Mouse (Mus musculus) embryonic stem cell, embryonic (primary cell): ENCODE results near the gene Pm20d2.

ENCODE experiments used
- CTCF ChIA-PET, 4 experiments: fragments of 300-600 bp in 2 of 4; fragments of 350-600 bp in 2 of 4; sonication (Branson Sonifier 250); formaldehyde crosslinking; loops; one replicate each; lab custom pipeline; 2022; ENCODE audit warnings: inconsistent platforms in 2 of 4; lab: Charles Lee
- POLR2A ChIA-PET, 4 experiments: fragments of 300-600 bp in 2 of 4; fragments of 350-600 bp in 2 of 4; sonication (Branson Sonifier 250); formaldehyde crosslinking; loops; one replicate each; lab custom pipeline; 2022; ENCODE audit warnings: antibody characterized with exemption in 4 of 4, inconsistent platforms in 1 of 4; lab: Charles Lee

The Pm20d2 gene

GRCm38 (mm10) chr4:33149150-33149549 lies 40.4 kb downstream of the Pm20d2 start:
- ChIA-PET CTCF (interaction anchor here in 3 of 4 experiments (0.5 to 1.8 kb wide), 9 partner anchors 25 to 164 kb away, joined by 3 to 9 read pairs (median 3); no protein-coding TSS in a partner anchor), POLR2A (interaction anchor here in 3 of 4 experiments (0.6 to 1.4 kb wide), 6 partner anchors 10 to 161 kb away, joined by 3 to 4 read pairs (median 4); partner anchors contain the start of gene Rngtt (in 1 of the 3))

DNA sequence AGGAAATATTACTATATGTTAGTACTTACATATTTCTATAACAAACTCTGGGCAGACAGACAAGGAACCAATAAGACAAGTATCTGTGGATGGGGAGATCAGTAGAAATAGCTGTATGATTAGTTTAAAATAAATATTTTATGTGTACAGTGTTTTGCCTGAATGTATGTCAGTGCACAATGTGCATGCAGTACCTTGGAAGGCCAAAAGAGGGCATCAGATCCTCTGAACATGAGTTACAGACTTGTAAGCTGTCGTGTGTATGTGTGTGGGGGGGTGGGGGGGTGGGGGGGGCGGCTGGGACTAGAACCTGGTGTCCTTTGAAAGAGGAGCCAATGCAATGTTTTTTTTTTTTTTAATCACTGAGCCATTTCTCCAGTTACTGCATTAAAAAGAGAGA lies 41.7 kb downstream of the Pm20d2 start:
- CTCF ChIA-PET: interaction anchor here (0.6 to 1.8 kb wide), 19 partner anchors 9 to 149 kb away, joined by 3 to 14 read pairs (median 4); partner anchors contain the start of gene Pm20d2 (in 1 of the 4)

DNA sequence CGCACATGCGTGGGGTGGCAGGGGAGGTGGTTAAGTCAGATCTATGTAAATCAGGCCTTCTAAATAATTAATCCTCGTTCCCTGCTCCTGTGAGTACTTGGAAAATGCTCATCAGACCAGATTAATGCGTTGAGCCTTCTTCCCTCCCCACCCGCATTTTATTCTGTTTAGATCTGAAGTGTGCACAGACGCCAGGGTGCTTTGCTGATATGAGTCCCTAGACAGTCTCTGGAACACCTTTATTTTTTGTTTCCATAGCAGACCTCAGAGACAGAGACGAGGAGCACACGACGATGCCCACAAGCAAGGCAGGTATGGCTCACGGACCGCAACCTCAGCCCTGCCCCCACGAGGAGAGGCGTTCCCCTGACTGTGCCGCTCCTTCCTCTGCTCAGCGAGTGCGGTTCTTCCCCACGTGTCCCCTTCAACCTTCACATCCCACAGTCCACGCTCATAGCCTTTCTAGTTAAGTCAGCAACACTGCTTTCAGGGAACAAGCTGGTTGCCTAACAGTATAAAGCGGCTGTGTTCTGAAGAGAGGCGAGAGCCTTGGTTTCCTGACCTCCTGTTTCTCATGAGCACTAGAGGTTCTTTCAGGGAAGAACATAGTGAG lies 42.8 kb downstream of the Pm20d2 start:
- ChIA-PET CTCF (interaction anchor here in 1 of 4 experiments (1.7 kb wide), 1 partner anchor 31 kb away, joined by 5 read pairs; no protein-coding TSS in a partner anchor), POLR2A (no interaction called here)

More for the DNA sequence above, 41.7 kb downstream of the Pm20d2 start:
- POLR2A ChIA-PET: interaction anchor here in 2 of 4 experiments (0.7 to 1.3 kb wide), 4 partner anchors 11 to 55 kb away, joined by 3 to 4 read pairs (median 3); no protein-coding TSS in a partner anchor

DNA sequence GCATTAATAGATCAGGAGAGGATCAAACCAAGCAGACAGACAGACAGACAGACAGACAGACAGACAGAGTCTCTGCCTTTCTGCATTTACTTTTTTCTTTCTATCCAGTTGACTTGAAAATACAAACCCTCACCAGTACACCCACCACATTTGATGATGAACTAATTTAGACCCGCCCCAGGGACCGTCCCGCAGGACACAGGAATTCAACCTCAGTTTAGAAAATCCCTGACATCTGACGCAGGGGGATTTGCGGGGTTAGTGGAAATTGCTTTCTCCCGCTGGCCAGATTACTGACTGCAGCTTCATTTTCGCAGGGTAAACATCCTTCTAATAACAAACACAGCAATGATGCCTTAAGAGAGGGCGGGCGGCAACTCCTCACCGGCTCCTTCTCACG lies 57.3 kb downstream of the Pm20d2 start, which contains the start of gene Gabrr1:
Gene Gabrr1, plus strand, starts transcription at position 301 of the 400 bp plus-strand sequence.
- ChIA-PET POLR2A (interaction anchor here in 1 of 4 experiments (0.5 to 0.7 kb wide), 2 partner anchors 164 to 516 kb away, joined by 3 read pairs; no protein-coding TSS in a partner anchor), CTCF (no interaction called here)

DNA sequence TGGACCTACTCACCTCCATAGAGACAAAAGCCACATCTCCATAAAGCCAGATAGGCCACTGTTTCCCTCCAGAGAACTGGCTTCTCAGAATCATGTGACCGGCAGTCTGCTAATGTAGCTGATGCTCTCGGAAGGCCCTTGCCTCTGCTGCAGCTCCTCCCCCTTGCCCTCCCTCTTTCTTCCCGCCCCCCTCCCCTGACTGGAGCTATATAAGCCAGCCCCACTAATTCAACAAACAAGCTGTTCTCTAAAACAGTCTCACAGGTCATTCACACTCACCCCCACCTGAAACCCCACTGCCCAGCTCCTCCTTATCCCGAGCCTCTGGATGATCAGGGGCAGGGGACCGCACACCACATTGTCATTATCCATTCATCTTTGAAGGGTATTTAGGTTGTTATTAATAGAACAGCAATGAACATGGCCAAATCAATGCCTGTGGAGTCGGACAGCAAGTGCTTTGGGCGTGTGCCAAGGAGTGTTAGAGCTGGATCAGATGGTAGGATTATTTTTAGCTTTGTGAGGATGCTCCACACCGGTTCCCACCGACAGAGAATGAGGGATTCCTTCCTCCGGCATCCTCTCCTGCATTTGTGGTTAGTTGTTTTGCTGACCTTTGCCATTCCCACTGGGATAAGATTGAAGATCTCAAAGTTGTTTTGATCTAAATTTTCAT lies 64.0 kb downstream of the Pm20d2 start:
- ChIA-PET CTCF (interaction anchor here in 3 of 4 experiments (0.7 to 2.5 kb wide), 8 partner anchors 23 to 1535 kb away, joined by 3 to 12 read pairs (median 8); no protein-coding TSS in a partner anchor), POLR2A (interaction anchor here in 1 of 4 experiments (0.6 to 2.7 kb wide), 4 partner anchors 13 to 130 kb away, joined by 3 to 8 read pairs (median 4); partner anchors contain the start of gene Pm20d2)

DNA sequence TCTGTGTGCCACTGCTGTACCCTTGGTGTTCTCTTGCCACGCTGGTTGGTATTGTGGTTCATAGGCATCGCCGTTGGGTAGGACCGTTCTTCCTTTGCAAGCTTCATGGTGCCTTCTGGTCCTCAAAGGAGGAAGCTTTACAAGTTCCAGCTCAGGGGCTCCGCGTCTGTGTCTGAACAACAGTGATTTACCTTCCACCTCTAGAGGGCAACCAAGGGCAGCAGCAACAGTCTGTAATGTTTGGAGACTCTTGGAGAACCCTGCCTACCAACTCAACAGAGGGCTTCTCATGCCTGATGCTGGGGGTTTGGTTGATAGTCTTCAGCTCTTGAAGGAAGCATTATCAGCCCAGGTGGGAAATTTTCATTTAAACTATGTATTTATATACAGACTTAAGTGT lies 65.0 kb downstream of the Pm20d2 start:
- ChIA-PET POLR2A (interaction anchor here in 3 of 4 experiments (0.6 to 2.7 kb wide), 10 partner anchors 12 to 168 kb away, joined by 3 to 8 read pairs (median 3); partner anchors contain the start of gene Pm20d2 (in 1 of the 3)), CTCF (interaction anchor here (0.6 to 2.5 kb wide), 21 partner anchors 13 to 540 kb away, joined by 3 to 12 read pairs (median 4); partner anchors contain the start of gene Pm20d2 (in 1 of the 4))
